Mouse (Mus musculus): ENCODE data around the gene Syap1. TPM values are rescaled to one million over a fixed set of nuclear protein-coding genes. Genes with fewer than 3 reads are reported as not detected.
"Not testable (repeated sequence)": the region's sequence is repeated elsewhere in the genome, so short reads cannot be mapped to it uniquely, and the experiment has no call there.

The Syap1 gene
- polyA plus RNA-seq, 1 experiment from 2014 or later, result 38.0 TPM

- H3K4me3 ChIP-seq (replicated peaks), result no peak overlapping the region
These were observed 14.5 kb downstream of the Syap1 start for GRCm38 (mm10) chrX:162873761-162874160.

GRCm38 (mm10) chrX:162871734-162872517 lies 16.3 kb downstream of the Syap1 start:
- no peaks in the 10 kb centered on the region for H3K27me3 ChIP-seq (replicated peaks)

More at GRCm38 (mm10) chrX:162873761-162874160, 14.5 kb downstream of the Syap1 start:
- Histone ChIP-seq H3K9me3 (no peaks in the 10 kb centered on the region), H3K4me1 (no peaks in the 10 kb centered on the region), H3K27me3 (replicated peaks) (no peaks in the 10 kb centered on the region), H3K36me3 (0 out of 2 replicates have a peak, but pooled peaks cover 6% of the 10 kb centered on the region), H3K4me2 (no peak overlapping the region), H3K27ac (no peak overlapping the region), H3K9ac (no peak overlapping the region)
- ATAC-seq (ENCODE audit: insufficient read depth, low FRiP score, low read depth), result no peak
- WGBS, result 91% methylated on average over 2 of the region's 2 CpGs

GRCm38 (mm10) chrX:162868294-162868965 lies 19.8 kb downstream of the Syap1 start:
- WGBS, result 81% methylated on average over 3 of the region's 3 CpGs
- no peak overlapping the region for H3K4me3 ChIP-seq (replicated peaks)
- H3K27me3 ChIP-seq (replicated peaks), result no peaks in the 10 kb centered on the region
- no peak overlapping the region for H3K4me2 ChIP-seq
- no peak overlapping the region for H3K9ac ChIP-seq
- no peak for ATAC-seq (ENCODE audit: insufficient read depth, low FRiP score, low read depth)
- H3K27ac ChIP-seq, result no peak overlapping the region
- 0 out of 2 replicates have a peak, but pooled peaks cover 6% of the 10 kb centered on the region for H3K36me3 ChIP-seq
- H3K4me1 ChIP-seq, result no peaks in the 10 kb centered on the region
- H3K9me3 ChIP-seq, result no peaks in the 10 kb centered on the region

More at GRCm38 (mm10) chrX:162871734-162872517, 16.3 kb downstream of the Syap1 start:
- ATAC-seq (ENCODE audit: insufficient read depth, low FRiP score, low read depth), result no peak
- Histone ChIP-seq H3K4me1 (no peaks in the 10 kb centered on the region), H3K4me3 (replicated peaks) (no peak overlapping the region), H3K27ac (no peak overlapping the region), H3K4me2 (no peak overlapping the region), H3K9me3 (no peaks in the 10 kb centered on the region), H3K36me3 (0 out of 2 replicates have a peak, but pooled peaks cover 6% of the 10 kb centered on the region), H3K9ac (no peak overlapping the region)
- 41% methylated on average over 4 of the region's 4 CpGs for WGBS

- WGBS, result 79% methylated on average over 1 of the region's 1 CpGs
- no peak overlapping the region for H3K27ac ChIP-seq
- no peaks in the 10 kb centered on the region for H3K4me1 ChIP-seq
- no peak for ATAC-seq (ENCODE audit: insufficient read depth, low FRiP score, low read depth)
- no peak overlapping the region for H3K9ac ChIP-seq
- no peaks in the 10 kb centered on the region for H3K36me3 ChIP-seq
- no peaks in the 10 kb centered on the region for H3K27me3 ChIP-seq (replicated peaks)
- H3K9me3 ChIP-seq, result no peaks in the 10 kb centered on the region
- no peak overlapping the region for H3K4me2 ChIP-seq
- H3K4me3 ChIP-seq (replicated peaks), result no peak overlapping the region
These were observed 39.6 kb downstream of the Syap1 start for GRCm38 (mm10) chrX:162848682-162849081.

GRCm38 (mm10) chrX:162845531-162845930 lies 42.7 kb downstream of the Syap1 start:
- no peak for ATAC-seq (ENCODE audit: insufficient read depth, low FRiP score, low read depth)
- Histone ChIP-seq H3K4me3 (replicated peaks) (no peak overlapping the region), H3K36me3 (no peaks in the 10 kb centered on the region), H3K4me1 (no peaks in the 10 kb centered on the region), H3K4me2 (no peak overlapping the region), H3K9ac (no peak overlapping the region), H3K27ac (no peak overlapping the region), H3K9me3 (no peaks in the 10 kb centered on the region), H3K27me3 (replicated peaks) (no peaks in the 10 kb centered on the region)
- WGBS, result 79% methylated on average over 3 of the region's 3 CpGs

- Histone ChIP-seq H3K4me1 (no peaks in the 10 kb centered on the region), H3K4me3 (replicated peaks) (no peak overlapping the region), H3K27me3 (replicated peaks) (no peaks in the 10 kb centered on the region), H3K36me3 (no peaks in the 10 kb centered on the region), H3K9ac (no peak overlapping the region), H3K27ac (no peak overlapping the region), H3K4me2 (no peak overlapping the region), H3K9me3 (no peaks in the 10 kb centered on the region)
- WGBS, result 68% methylated on average over 8 of the region's 8 CpGs
- ATAC-seq (ENCODE audit: insufficient read depth, low FRiP score, low read depth), result no peak
These were observed 43.7 kb downstream of the Syap1 start for GRCm38 (mm10) chrX:162844447-162845100.

- 52% methylated on average over 3 of the region's 3 CpGs for WGBS
- Histone ChIP-seq H3K9ac (no peak overlapping the region), H3K27ac (no peak overlapping the region), H3K27me3 (replicated peaks) (no peaks in the 10 kb centered on the region), H3K4me3 (replicated peaks) (no peak overlapping the region), H3K4me2 (no peak overlapping the region), H3K9me3 (no peaks in the 10 kb centered on the region), H3K4me1 (no peaks in the 10 kb centered on the region), H3K36me3 (no peaks in the 10 kb centered on the region)
- no peak for ATAC-seq (ENCODE audit: insufficient read depth, low FRiP score, low read depth)
These were observed 56.1 kb downstream of the Syap1 start for GRCm38 (mm10) chrX:162832101-162832500.

- H3K9ac ChIP-seq, result no peak overlapping the region
- ATAC-seq (ENCODE audit: insufficient read depth, low FRiP score, low read depth), result no peak
- 61% methylated on average over 1 of the region's 1 CpGs for WGBS
- H3K9me3 ChIP-seq, result no peaks in the 10 kb centered on the region
- no peaks in the 10 kb centered on the region for H3K4me1 ChIP-seq
- H3K27ac ChIP-seq, result no peak overlapping the region
- no peaks in the 10 kb centered on the region for H3K27me3 ChIP-seq (replicated peaks)
- no peak overlapping the region for H3K4me2 ChIP-seq
- H3K4me3 ChIP-seq (replicated peaks), result no peak overlapping the region
- H3K36me3 ChIP-seq, result no peaks in the 10 kb centered on the region
These were observed 56.7 kb downstream of the Syap1 start for GRCm38 (mm10) chrX:162831542-162831941.

GRCm38 (mm10) chrX:162831036-162831435 lies 57.2 kb downstream of the Syap1 start:
- ATAC-seq (ENCODE audit: insufficient read depth, low FRiP score, low read depth), result no peak
- H3K4me1 ChIP-seq, result no peaks in the 10 kb centered on the region
- no peaks in the 10 kb centered on the region for H3K27me3 ChIP-seq (replicated peaks)
- 42% methylated on average over 1 of the region's 1 CpGs for WGBS
- no peaks in the 10 kb centered on the region for H3K36me3 ChIP-seq
- no peak overlapping the region for H3K4me2 ChIP-seq
- H3K9ac ChIP-seq, result no peak overlapping the region
- H3K4me3 ChIP-seq (replicated peaks), result no peak overlapping the region
- H3K27ac ChIP-seq, result no peak overlapping the region
- H3K9me3 ChIP-seq, result no peaks in the 10 kb centered on the region

GRCm38 (mm10) chrX:162830313-162830712 lies 57.9 kb downstream of the Syap1 start:
- not testable (repeated sequence) for H3K9me3 ChIP-seq; H3K4me3 ChIP-seq (replicated peaks); ATAC-seq (ENCODE audit: insufficient read depth, low FRiP score, low read depth); H3K36me3 ChIP-seq; H3K27me3 ChIP-seq (replicated peaks); H3K4me2 ChIP-seq; H3K27ac ChIP-seq; H3K4me1 ChIP-seq; H3K9ac ChIP-seq
- 65% methylated on average over 2 of the region's 2 CpGs for WGBS

- peak overlapping the region; percentile 36 for H3K4me2 ChIP-seq
- 32% methylated on average over 5 of the region's 5 CpGs for WGBS
- no peaks in the 10 kb centered on the region for H3K27me3 ChIP-seq (replicated peaks)
- H3K4me1 ChIP-seq, result no peaks in the 10 kb centered on the region
- H3K9me3 ChIP-seq, result no peaks in the 10 kb centered on the region
- no peak overlapping the region for H3K9ac ChIP-seq
- H3K36me3 ChIP-seq, result no peaks in the 10 kb centered on the region
- peak overlapping the region; percentile 61 for H3K4me3 ChIP-seq (replicated peaks)
- no peak for ATAC-seq (ENCODE audit: insufficient read depth, low FRiP score, low read depth)
- no peak overlapping the region for H3K27ac ChIP-seq
These were observed 58.5 kb downstream of the Syap1 start for GRCm38 (mm10) chrX:162829741-162830140.

GRCm38 (mm10) chrX:162829203-162829708 lies 59.0 kb downstream of the Syap1 start, which contains the start of gene Txlng:
TSS of gene Txlng (minus strand) at chrX:162829454.
- WGBS, result 12% methylated on average over 35 of the region's 37 CpGs
- Histone ChIP-seq H3K27ac (no peak within 1 kb of the TSS), H3K9ac (no peak within 1 kb of the TSS; the same call in 1 of the 2 replicates), H3K4me2 (peak within 1 kb of the TSS; percentile 78), H3K27me3 (replicated peaks) (no peaks in the 10 kb centered on the region), H3K9me3 (no peaks in the 10 kb centered on the region), H3K36me3 (no peaks in the 10 kb centered on the region), H3K4me3 (replicated peaks) (peak within 1 kb of the TSS; percentile 61), H3K4me1 (no peaks in the 10 kb centered on the region)
- ATAC-seq (ENCODE audit: insufficient read depth, low FRiP score, low read depth), result peak; percentile 99
